Mouse (Mus musculus) heart, postnatal 0 days (tissue): ENCODE results near the gene Lhx8. TPM values are rescaled to one million over a fixed set of nuclear protein-coding genes. Genes with fewer than 3 reads are reported as not detected.

Source experiments
- ATAC-seq: fragments of 200-750 bp; cut with Nextera tagmentation; 2 replicates; pipeline ENCODE4 v1.8.0; 2017; ENCODE audit warnings: low read depth, moderate number of reproducible peaks, moderate library complexity; ENCODE audit not compliant: insufficient read depth
- DNase-seq: peaks from one replicate; pipeline ENCODE4 v3.0.0-alpha.2; 2016; ENCODE audit warnings: low spot score
- H3K27ac ChIP-seq: fragments of 300-500 bp; sonication (generic); 2 replicates; pipeline ENCODE4 v1.5.1; 2014; ENCODE audit warnings: low read depth, mild to moderate bottlenecking
- H3K27me3 ChIP-seq: fragments of 300-500 bp; sonication (generic); 2 replicates; pipeline ENCODE4 v1.6.1; 2014; ENCODE audit warnings: low read length, mixed read lengths; ENCODE audit not compliant: control insufficient read depth, insufficient read depth
- H3K36me3 ChIP-seq: fragments of 300-500 bp; sonication (generic); replicated peaks from 2 replicates; pipeline ENCODE4 v1.6.1; 2014; ENCODE audit warnings: low read length, mixed read lengths; ENCODE audit not compliant: control insufficient read depth, insufficient read depth
- H3K4me1 ChIP-seq: fragments of 300-500 bp; sonication (generic); 2 replicates; pipeline ENCODE4 v1.6.1; 2014; ENCODE audit warnings: antibody characterized with exemption; ENCODE audit not compliant: control insufficient read depth, insufficient read depth
- H3K4me2 ChIP-seq: fragments of 300-500 bp; sonication (generic); 2 replicates; pipeline ENCODE4 v1.6.1; 2014; ENCODE audit warnings: low read depth, mild to moderate bottlenecking, low read length, moderate library complexity
- H3K4me3 ChIP-seq: fragments of 300-500 bp; sonication (generic); 2 replicates; pipeline ENCODE4 v1.5.1; 2014; ENCODE audit warnings: low read depth, low read length
- H3K9ac ChIP-seq: fragments of 300-500 bp; sonication (generic); replicated peaks from 2 replicates; pipeline ENCODE4 v1.6.1; 2014; ENCODE audit warnings: low read depth, low read length, mixed read lengths
- H3K9me3 ChIP-seq: fragments of 300-500 bp; sonication (generic); replicated peaks from 2 replicates; pipeline ENCODE4 v1.6.1; 2016; ENCODE audit warnings: low read length; ENCODE audit not compliant: control insufficient read depth
- CTCF ChIP-seq: IDR thresholded peaks from 2 replicates; pipeline ENCODE4 v1.5.1; 2016; ENCODE audit warnings: antibody characterized with exemption, control low read depth, low read depth
- EP300 ChIP-seq: IDR thresholded peaks from 2 replicates; pipeline ENCODE4 v1.6.1; 2016; ENCODE audit warnings: antibody characterized with exemption, low read depth
- WGBS: fragments of 180-500 bp; shearing (Covaris S2); extraction: QIAGEN DNeasy Blood & Tissue Kit; methylation state at CpG from one replicate; pipeline ENCODE4 v1.1.7; 2014; 5-methylcytosine and 5-hydroxymethylcytosine counted together
- polyA plus RNA-seq: library from polyadenylated mRNA; unstranded; fragments of >200 nt; fragmentation: Nextera tagmentation; extraction: Ambion mirVana; gene quantifications from 2 replicates; pipeline ENCODE4 v1.2.1, GENCODE M21; 2015
- total RNA-seq: library from RNA; depleted of rRNA; stranded (reverse); fragments of >200 nt; gene quantifications from 2 replicates; pipeline ENCODE4 v1.2.3, GENCODE M21; 2014; ENCODE audit warnings: low replicate concordance

Gene Lhx8
- total and polyA plus RNA-seq, 2 experiments from 2014 or later: not detected

- no peaks in the 10 kb centered on the region for H3K27me3 ChIP-seq
- ATAC-seq (no peak), DNase-seq (no peak)
- H3K4me2 ChIP-seq: no peak overlapping the region
- TF ChIP-seq CTCF (no peak), EP300 (no peak)
- H3K27ac ChIP-seq: no peak overlapping the region
- H3K9ac ChIP-seq: no peak overlapping the region
- H3K9me3 ChIP-seq: no peaks in the 10 kb centered on the region
- no peaks in the 10 kb centered on the region for H3K4me1 ChIP-seq
- no peak overlapping the region for H3K4me3 ChIP-seq
- no peaks in the 10 kb centered on the region for H3K36me3 ChIP-seq
These were observed 32.0 kb downstream of the Lhx8 start for GRCm38 (mm10) chr3:154298490-154298889.

GRCm38 (mm10) chr3:154297499-154297898 lies 33.0 kb downstream of the Lhx8 start:
- H3K4me1 ChIP-seq: no peaks in the 10 kb centered on the region
- H3K27me3 ChIP-seq: no peaks in the 10 kb centered on the region
- H3K9me3 ChIP-seq: no peaks in the 10 kb centered on the region
- H3K4me3 ChIP-seq: no peak overlapping the region
- TF ChIP-seq EP300: no peak
- TF ChIP-seq CTCF: no peak
- no peak overlapping the region for H3K9ac ChIP-seq
- 25% methylated on average over 6 of the region's 6 CpGs for WGBS
- no peaks in the 10 kb centered on the region for H3K36me3 ChIP-seq
- no peak for DNase-seq
- H3K4me2 ChIP-seq: no peak overlapping the region
- no peak for ATAC-seq
- no peak overlapping the region for H3K27ac ChIP-seq

GRCm38 (mm10) chr3:154294924-154295834 lies 35.3 kb downstream of the Lhx8 start:
- H3K4me1 ChIP-seq: no peaks in the 10 kb centered on the region
- no peak overlapping the region for H3K4me2 ChIP-seq
- ATAC-seq: no peak
- H3K27me3 ChIP-seq: 0 out of 2 replicates have a peak, but pooled peaks cover 3% of the 10 kb centered on the region
- 83% methylated on average over 17 of the region's 17 CpGs for WGBS
- TF ChIP-seq EP300 (no peak), CTCF (no peak)
- no peak overlapping the region for H3K27ac ChIP-seq
- no peak overlapping the region for H3K9ac ChIP-seq
- H3K36me3 ChIP-seq: no peaks in the 10 kb centered on the region
- H3K4me3 ChIP-seq: no peak overlapping the region
- DNase-seq: no peak
- no peaks in the 10 kb centered on the region for H3K9me3 ChIP-seq

- no peak for TF ChIP-seq EP300
- no peak for TF ChIP-seq CTCF
- Histone ChIP-seq H3K9ac (no peak overlapping the region), H3K4me3 (no peak overlapping the region), H3K9me3 (no peaks in the 10 kb centered on the region), H3K27ac (no peak overlapping the region), H3K4me2 (no peak overlapping the region), H3K4me1 (no peaks in the 10 kb centered on the region), H3K36me3 (no peaks in the 10 kb centered on the region), H3K27me3 (0 out of 2 replicates have a peak, but pooled peaks cover 3% of the 10 kb centered on the region)
- WGBS: 55% methylated on average over 9 of the region's 9 CpGs
- no peak for ATAC-seq
- DNase-seq: no peak
These were observed 36.5 kb downstream of the Lhx8 start for GRCm38 (mm10) chr3:154293839-154294490.

- Histone ChIP-seq H3K4me3 (no peak overlapping the region), H3K36me3 (no peaks in the 10 kb centered on the region), H3K27ac (no peak overlapping the region), H3K4me2 (no peak overlapping the region), H3K27me3 (0 out of 2 replicates have a peak, but pooled peaks cover 3% of the 10 kb centered on the region), H3K9ac (no peak overlapping the region), H3K4me1 (no peaks in the 10 kb centered on the region), H3K9me3 (no peaks in the 10 kb centered on the region)
- ATAC-seq (no peak), DNase-seq (no peak)
- no peak for TF ChIP-seq EP300
- TF ChIP-seq CTCF: no peak
- WGBS: 50% methylated on average over 5 of the region's 5 CpGs
These were observed 38.3 kb downstream of the Lhx8 start for GRCm38 (mm10) chr3:154292126-154292525.
